Mouse (Mus musculus) lung, postnatal 0 days (tissue): ENCODE results near the gene Btbd35f2. TPM values are rescaled to one million over a fixed set of nuclear protein-coding genes. Genes with fewer than 3 reads are reported as not detected.
"Not testable (repeated sequence)": the region's sequence is repeated elsewhere in the genome, so short reads cannot be mapped to it uniquely, and the experiment has no call there.

ENCODE experiments used
- ATAC-seq: fragments of 200-750 bp; cut with Nextera tagmentation; 2 replicates; pipeline ENCODE4 v1.8.0; 2017; ENCODE audit warnings: moderate library complexity
- DNase-seq: peaks from one replicate; pipeline ENCODE4 v3.0.0-alpha.2; 2016; ENCODE audit warnings: low spot score
- H3K27ac ChIP-seq: fragments of 300-500 bp; sonication (generic); 2 replicates; pipeline ENCODE4 v1.5.1; 2014; ENCODE audit warnings: antibody characterized with exemption, mild to moderate bottlenecking, low read length, mixed read lengths
- H3K27me3 ChIP-seq: fragments of 300-500 bp; sonication (generic); replicated peaks from 2 replicates; pipeline ENCODE4 v1.6.1; 2014; ENCODE audit warnings: low read length, mixed read lengths; ENCODE audit not compliant: insufficient read depth
- H3K36me3 ChIP-seq: fragments of 300-500 bp; sonication (generic); 2 replicates; pipeline ENCODE4 v1.6.1; 2014; ENCODE audit warnings: low read length, mixed read lengths; ENCODE audit not compliant: insufficient read depth
- H3K4me1 ChIP-seq: fragments of 300-500 bp; sonication (generic); 2 replicates; pipeline ENCODE4 v1.6.1; 2014; ENCODE audit warnings: antibody characterized with exemption, low read depth, low read length, mixed read lengths; ENCODE audit not compliant: insufficient read depth
- H3K4me2 ChIP-seq: fragments of 300-500 bp; sonication (generic); replicated peaks from 2 replicates; pipeline ENCODE4 v1.6.1; 2014; ENCODE audit warnings: low read depth, mild to moderate bottlenecking, low read length, moderate library complexity, mixed read lengths
- H3K4me3 ChIP-seq: fragments of 300-500 bp; sonication (generic); 2 replicates; pipeline ENCODE4 v1.5.1; 2014; ENCODE audit warnings: low read depth, low read length
- H3K9ac ChIP-seq: fragments of 300-500 bp; sonication (generic); replicated peaks from 2 replicates; pipeline ENCODE4 v1.6.1; 2014; ENCODE audit warnings: low read depth, mild to moderate bottlenecking
- H3K9me3 ChIP-seq: fragments of 300-500 bp; sonication (generic); 2 replicates; pipeline ENCODE4 v1.6.1; 2016; ENCODE audit warnings: low read length, mixed read lengths
- WGBS: fragments of 180-500 bp; shearing (Covaris S2); extraction: QIAGEN DNeasy Blood & Tissue Kit; methylation state at CpG from one replicate; pipeline ENCODE4 v1.1.7; 2014; 5-methylcytosine and 5-hydroxymethylcytosine counted together
- polyA plus RNA-seq: library from polyadenylated mRNA; unstranded; fragments of >200 nt; fragmentation: Nextera tagmentation; extraction: Ambion mirVana; gene quantifications from 2 replicates; pipeline ENCODE4 v1.2.1, GENCODE M21; 2015

Gene Btbd35f2
- not detected in 2 replicates for polyA plus RNA-seq

GRCm38 (mm10) chrX:32278094-32278493 lies at the start of gene Btbd35f2:
TSS of gene Btbd35f2 (plus strand) at chrX:32278394.
- no CpG with 5 or more reads among the region's 3 CpGs for WGBS
- not testable (repeated sequence) for H3K36me3 ChIP-seq, ATAC-seq

More at GRCm38 (mm10) chrX:32278094-32278493, at the start of gene Btbd35f2:
- not testable (repeated sequence) for H3K9me3 ChIP-seq, H3K27ac ChIP-seq, H3K4me1 ChIP-seq, H3K27me3 ChIP-seq, H3K9ac ChIP-seq, DNase-seq, H3K4me2 ChIP-seq, H3K4me3 ChIP-seq

Other genes with a start within 250 kb of the Btbd35f2 start
- not detected in 2 replicates for gene Btbd35f22, start 230.6 kb upstream of the Btbd35f2 start, polyA plus RNA-seq